Mouse (Mus musculus) forebrain, embryonic 10.5 days (tissue): Measurements from ENCODE around the gene Hmox1. TPM values are rescaled to one million over a fixed set of nuclear protein-coding genes. Genes with fewer than 3 reads are reported as not detected.
A peak's percentile ranks its signal among the peaks of the same experiment; 100 is the strongest.

ENCODE experiments used
- DNase-seq: peaks from one replicate; pipeline ENCODE4 v3.0.0-alpha.2; 2017; ENCODE audit warnings: low spot score; ENCODE audit errors: extremely low spot score
- H3K27ac ChIP-seq: fragments of 300-500 bp; sonication (generic); 2 replicates; pipeline ENCODE4 v1.5.1; 2016; ENCODE audit warnings: mild to moderate bottlenecking
- H3K27me3 ChIP-seq: fragments of 300-500 bp; sonication (generic); 2 replicates; pipeline ENCODE4 v1.6.1; 2016; ENCODE audit warnings: mild to moderate bottlenecking; ENCODE audit not compliant: poor library complexity, severe bottlenecking
- H3K36me3 ChIP-seq: fragments of 300-500 bp; sonication (generic); replicated peaks from 2 replicates; pipeline ENCODE4 v1.6.1; 2016; ENCODE audit warnings: mild to moderate bottlenecking, moderate library complexity
- H3K4me1 ChIP-seq: fragments of 300-500 bp; sonication (generic); 2 replicates; pipeline ENCODE4 v1.6.1; 2016
- H3K4me3 ChIP-seq: fragments of 300-500 bp; sonication (generic); 2 replicates; pipeline ENCODE4 v1.5.1; 2016; ENCODE audit warnings: mild to moderate bottlenecking, moderate library complexity
- H3K9me3 ChIP-seq: fragments of 300-500 bp; sonication (generic); 2 replicates; pipeline ENCODE4 v1.6.1; 2016; ENCODE audit warnings: mild to moderate bottlenecking, moderate library complexity
- WGBS: fragments of 180-500 bp; shearing (Covaris S2); methylation state at CpG from one replicate; pipeline ENCODE4 v1.1.7; 2016; 5-methylcytosine and 5-hydroxymethylcytosine counted together
- polyA plus RNA-seq: library from polyadenylated mRNA; unstranded; fragments of >200 nt; fragmentation: Nextera tagmentation; extraction: Ambion mirVana; gene quantifications from 2 replicates; pipeline ENCODE4 v1.2.1, GENCODE M21; 2016

The Hmox1 gene
- polyA plus RNA-seq, 1 experiment from 2014 or later: 19.7 TPM

DNA sequence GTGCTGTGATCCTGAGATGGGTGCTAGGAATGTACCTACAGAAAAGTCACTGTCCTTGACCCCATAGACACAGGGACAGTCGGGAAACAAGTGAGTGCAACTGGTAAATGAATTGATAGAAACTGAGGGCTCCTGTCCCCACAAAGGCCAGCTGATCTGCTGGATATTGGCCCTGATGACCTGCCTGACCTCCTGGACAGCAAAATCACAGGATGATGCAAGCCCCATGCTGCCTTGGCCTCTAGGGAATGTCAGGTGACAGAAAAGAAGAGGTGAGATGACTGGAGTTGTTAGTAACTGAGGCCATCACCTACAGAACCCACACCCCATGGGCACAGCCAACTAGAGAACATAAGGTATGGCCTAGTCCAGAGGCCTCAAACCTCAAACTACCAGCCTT lies 15.2 kb upstream of the Hmox1 start:
- WGBS: 66% methylated on average over 1 of the region's 1 CpGs
- Histone ChIP-seq H3K4me1 (peaks cover under 1% of the 10 kb centered on the region), H3K4me3 (no peak overlapping the region), H3K36me3 (no peaks in the 10 kb centered on the region), H3K27ac (no peak overlapping the region), H3K27me3 (no peaks in the 10 kb centered on the region), H3K9me3 (no peaks in the 10 kb centered on the region)
- no peak for DNase-seq

GRCm38 (mm10) chr8:75078851-75079250 lies 14.6 kb upstream of the Hmox1 start:
- no peaks in the 10 kb centered on the region for H3K27me3 ChIP-seq
- no peak for DNase-seq
- H3K4me1 ChIP-seq: peaks cover 7% of the 10 kb centered on the region
- H3K27ac ChIP-seq: no peak overlapping the region
- H3K9me3 ChIP-seq: no peaks in the 10 kb centered on the region
- H3K36me3 ChIP-seq: no peaks in the 10 kb centered on the region
- 95% methylated on average over 9 of the region's 9 CpGs for WGBS
- H3K4me3 ChIP-seq: no peak overlapping the region

DNA sequence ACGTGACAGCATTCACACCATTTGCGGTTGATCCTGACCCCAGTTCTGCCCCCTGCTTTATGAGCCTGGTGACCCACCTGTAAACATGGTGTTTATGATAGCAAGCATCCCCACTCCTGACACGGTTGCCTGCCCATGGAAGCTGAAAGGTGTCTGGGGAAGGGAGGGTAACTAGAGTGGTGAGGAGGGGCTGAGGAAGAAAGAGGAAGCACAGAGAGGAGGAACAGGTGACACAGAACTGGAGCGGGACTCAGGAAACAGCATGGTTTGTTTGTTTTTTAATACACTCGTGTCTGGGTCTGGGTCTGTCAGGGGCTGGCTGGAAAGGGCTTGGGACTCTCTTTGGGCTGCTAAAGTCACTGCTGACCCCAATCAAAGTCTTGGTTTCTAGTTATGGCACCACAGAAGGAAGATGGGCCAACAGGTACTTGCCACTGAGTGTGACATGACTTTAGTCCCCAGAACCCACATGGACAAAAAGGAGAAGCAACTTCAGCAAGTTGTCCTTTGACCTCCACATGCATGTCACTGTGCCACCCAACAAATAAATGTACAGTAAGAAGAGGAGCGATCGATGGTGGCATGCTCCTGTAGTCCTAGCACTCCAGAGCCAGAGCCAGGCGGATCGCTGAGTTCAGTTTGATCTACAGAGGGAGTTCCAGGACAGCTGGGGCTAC lies 11.9 kb upstream of the Hmox1 start:
- H3K27ac ChIP-seq: no peak overlapping the region
- WGBS: 83% methylated on average over 9 of the region's 9 CpGs
- H3K36me3 ChIP-seq: no peaks in the 10 kb centered on the region
- H3K27me3 ChIP-seq: no peaks in the 10 kb centered on the region
- no peak overlapping the region for H3K4me3 ChIP-seq
- peaks cover 11% of the 10 kb centered on the region for H3K4me1 ChIP-seq
- no peaks in the 10 kb centered on the region for H3K9me3 ChIP-seq
- DNase-seq: no peak

DNA sequence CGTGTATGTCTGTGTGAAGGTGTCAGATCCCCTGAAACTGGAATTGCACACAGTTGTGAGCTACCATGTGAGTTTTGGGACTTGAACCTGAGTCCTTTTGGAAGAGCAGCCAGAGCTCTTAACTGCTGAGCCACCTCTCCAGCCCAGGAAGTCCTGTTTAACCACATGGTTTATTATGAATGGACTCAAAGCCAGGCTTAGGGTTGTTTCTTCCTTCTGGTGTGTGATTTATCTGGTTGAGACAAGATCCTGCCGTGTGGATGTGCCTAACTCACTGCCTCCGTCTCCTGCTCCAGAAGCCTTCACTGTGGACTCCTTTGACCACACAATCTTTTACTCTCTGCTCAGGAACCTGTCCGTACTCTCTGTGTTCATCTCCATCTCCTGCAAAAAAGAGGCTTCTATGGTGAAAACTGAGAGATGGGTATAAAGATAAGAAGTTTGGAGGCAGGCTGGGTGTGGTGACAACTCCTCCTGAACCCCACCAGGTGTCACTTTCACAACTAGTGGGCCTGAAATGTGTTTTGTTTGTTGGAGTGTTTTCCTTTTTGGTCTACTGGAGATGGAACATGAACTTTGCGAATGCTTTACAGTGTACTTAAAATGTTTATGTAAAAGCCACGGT lies 11.1 kb upstream of the Hmox1 start:
- H3K4me1 ChIP-seq: peaks cover 11% of the 10 kb centered on the region
- H3K4me3 ChIP-seq: no peak overlapping the region
- H3K36me3 ChIP-seq: no peaks in the 10 kb centered on the region
- H3K27me3 ChIP-seq: no peaks in the 10 kb centered on the region
- 88% methylated on average over 6 of the region's 6 CpGs for WGBS
- no peaks in the 10 kb centered on the region for H3K9me3 ChIP-seq
- no peak for DNase-seq
- no peak overlapping the region for H3K27ac ChIP-seq

GRCm38 (mm10) chr8:75083846-75084245 lies 9.6 kb upstream of the Hmox1 start:
- H3K27me3 ChIP-seq: no peaks in the 10 kb centered on the region
- H3K27ac ChIP-seq: peak overlapping the region; percentile 41
- WGBS: 8% methylated on average over 17 of the region's 17 CpGs
- DNase-seq: peak; percentile 91
- peaks cover 12% of the 10 kb centered on the region for H3K4me1 ChIP-seq
- H3K9me3 ChIP-seq: no peaks in the 10 kb centered on the region
- H3K36me3 ChIP-seq: no peaks in the 10 kb centered on the region
- peak overlapping the region; percentile 37 for H3K4me3 ChIP-seq

DNA sequence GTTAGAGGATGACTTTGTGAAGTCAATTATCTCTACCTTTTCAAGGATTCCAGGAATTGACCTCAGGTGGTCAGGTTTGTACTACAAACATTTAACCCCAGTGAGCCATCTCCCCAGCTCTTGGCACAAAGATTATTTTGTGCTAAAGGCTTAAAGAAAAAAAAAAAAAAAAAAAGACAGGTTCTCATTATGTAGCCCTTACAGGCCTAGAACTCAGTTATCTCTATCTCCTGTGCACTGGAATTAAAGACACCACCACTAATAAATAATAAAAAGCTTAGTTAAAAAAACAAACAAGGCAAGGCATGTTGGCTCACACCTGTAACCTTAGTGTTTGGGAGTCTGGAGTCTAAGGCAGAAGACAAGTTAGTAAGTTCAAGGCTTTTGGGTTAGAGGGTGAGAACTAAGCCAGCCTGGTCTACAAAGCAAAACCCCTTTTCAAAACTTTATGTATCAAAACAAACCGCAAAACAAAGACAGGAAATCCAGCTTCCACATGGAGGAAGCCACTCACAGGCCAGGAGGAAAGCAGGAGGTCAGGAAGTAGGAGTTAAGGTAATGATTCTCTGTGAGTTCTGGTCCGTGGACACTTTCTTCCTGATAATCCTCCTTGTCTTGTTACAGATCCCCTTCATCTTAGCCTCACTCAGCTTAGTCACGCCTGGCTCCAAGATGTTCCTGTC lies 8.9 kb upstream of the Hmox1 start:
- WGBS: 83% methylated on average over 3 of the region's 3 CpGs
- peak overlapping the region; percentile 41 for H3K27ac ChIP-seq

DNA sequence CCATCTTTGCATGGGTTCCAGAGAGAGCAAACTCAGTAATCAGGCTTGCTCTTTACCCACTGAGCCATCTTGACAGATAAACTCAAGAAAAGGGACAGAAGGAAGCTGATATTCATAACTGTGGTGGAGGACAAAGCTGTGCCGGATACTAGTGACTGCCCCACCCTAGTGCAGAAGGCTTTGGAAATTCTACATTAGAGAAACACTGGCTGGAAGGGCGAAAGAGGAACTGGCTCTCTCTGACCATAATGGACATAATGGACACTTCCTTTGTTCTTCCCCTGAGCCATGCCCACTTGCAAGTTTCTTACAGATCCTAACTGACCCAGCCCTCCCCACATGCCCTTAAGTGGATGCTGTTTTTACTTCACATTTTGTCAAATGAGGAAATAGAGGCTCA lies 7.4 kb upstream of the Hmox1 start:
- DNase-seq: no peak
- H3K27ac ChIP-seq: no peak overlapping the region
- 0 out of 2 replicates have a peak, but pooled peaks cover 3% of the 10 kb centered on the region for H3K27me3 ChIP-seq
- H3K9me3 ChIP-seq: no peaks in the 10 kb centered on the region
- no peaks in the 10 kb centered on the region for H3K36me3 ChIP-seq
- WGBS: 88% methylated on average over 2 of the region's 2 CpGs
- peaks cover 24% of the 10 kb centered on the region for H3K4me1 ChIP-seq
- H3K4me3 ChIP-seq: no peak overlapping the region

More for the DNA sequence above, 8.9 kb upstream of the Hmox1 start:
- DNase-seq: no peak
- Histone ChIP-seq H3K9me3 (no peaks in the 10 kb centered on the region), H3K4me3 (no peak overlapping the region), H3K4me1 (peaks cover 19% of the 10 kb centered on the region), H3K27me3 (no peaks in the 10 kb centered on the region), H3K36me3 (no peaks in the 10 kb centered on the region)

- Histone ChIP-seq H3K27me3 (0 out of 2 replicates have a peak, but pooled peaks cover 6% of the 10 kb centered on the region), H3K27ac (no peak overlapping the region), H3K4me1 (peaks cover 24% of the 10 kb centered on the region), H3K4me3 (no peak overlapping the region), H3K9me3 (no peaks in the 10 kb centered on the region), H3K36me3 (no peaks in the 10 kb centered on the region)
- no peak for DNase-seq
Observed at GRCm38 (mm10) chr8:75087127-75087526, 6.3 kb upstream of the Hmox1 start.

DNA sequence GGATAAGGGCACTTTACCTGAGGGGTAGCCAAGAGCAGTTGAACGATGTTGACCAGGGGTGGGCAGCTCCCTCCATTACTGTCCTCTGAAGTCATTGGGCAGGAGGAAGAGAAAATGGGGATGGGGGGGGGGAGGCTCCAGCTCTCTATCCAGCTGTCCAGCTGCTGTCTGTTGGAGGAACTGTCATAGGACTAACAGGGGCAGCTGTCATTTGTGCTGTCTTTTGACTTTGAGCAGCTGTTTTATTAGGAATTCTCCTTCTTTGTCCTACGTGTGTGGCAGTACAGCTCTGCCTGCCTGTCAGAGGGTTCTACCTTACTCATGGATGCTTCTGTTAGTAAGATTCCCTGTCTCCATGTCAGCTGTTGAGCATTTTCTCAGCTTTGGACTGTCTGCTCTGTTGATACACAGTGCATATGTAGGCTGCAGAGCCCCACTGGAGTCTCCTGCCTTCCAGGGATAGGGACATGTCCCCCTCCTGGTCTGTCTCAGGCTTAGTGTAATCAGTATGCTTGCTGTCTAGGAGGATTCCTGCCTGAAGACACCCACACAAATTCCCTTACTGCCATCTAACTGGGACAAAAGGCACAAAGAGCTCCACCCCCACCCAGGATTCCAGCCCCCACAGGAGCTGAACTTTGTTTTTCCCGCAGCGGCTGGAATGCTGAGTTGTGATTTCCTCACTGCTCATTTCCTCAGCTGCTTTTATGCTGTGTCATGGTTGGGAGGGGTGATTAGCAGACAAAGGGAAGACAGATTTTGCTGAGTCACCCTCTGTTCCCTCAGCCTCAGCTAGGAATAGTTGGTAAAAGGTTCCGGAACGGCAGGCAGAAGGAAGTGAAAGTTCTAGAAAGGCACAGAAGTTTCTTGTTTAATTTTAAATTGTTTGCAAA lies 4.2 kb upstream of the Hmox1 start:
- peak overlapping the region; percentile 62 for H3K27ac ChIP-seq

GRCm38 (mm10) chr8:75090781-75091365 lies 2.5 kb upstream of the Hmox1 start:
- Histone ChIP-seq H3K9me3 (no peaks in the 10 kb centered on the region), H3K36me3 (no peaks in the 10 kb centered on the region), H3K4me3 (no peak overlapping the region), H3K4me1 (peaks cover 27% of the 10 kb centered on the region), H3K27ac (no peak overlapping the region), H3K27me3 (0 out of 2 replicates have a peak, but pooled peaks cover 11% of the 10 kb centered on the region)
- DNase-seq: no peak
- WGBS: 84% methylated on average over 4 of the region's 4 CpGs

More for the DNA sequence above, 4.2 kb upstream of the Hmox1 start:
- 0 out of 2 replicates have a peak overlapping the region, but pooled peaks have one; percentile 1 for H3K4me3 ChIP-seq
- H3K27me3 ChIP-seq: 0 out of 2 replicates have a peak, but pooled peaks cover 11% of the 10 kb centered on the region
- no peaks in the 10 kb centered on the region for H3K9me3 ChIP-seq
- peaks cover 26% of the 10 kb centered on the region for H3K4me1 ChIP-seq
- peak; percentile 58 for DNase-seq
- 42% methylated on average over 6 of the region's 6 CpGs for WGBS
- no peaks in the 10 kb centered on the region for H3K36me3 ChIP-seq

GRCm38 (mm10) chr8:75102956-75103355 lies 9.5 kb downstream of the Hmox1 start:
- Histone ChIP-seq H3K36me3 (peaks cover 24% of the 10 kb centered on the region), H3K4me3 (no peak overlapping the region), H3K27ac (no peak overlapping the region), H3K27me3 (no peaks in the 10 kb centered on the region), H3K4me1 (peaks cover 10% of the 10 kb centered on the region), H3K9me3 (no peaks in the 10 kb centered on the region)
- no peak for DNase-seq
- 85% methylated on average over 4 of the region's 4 CpGs for WGBS

DNA sequence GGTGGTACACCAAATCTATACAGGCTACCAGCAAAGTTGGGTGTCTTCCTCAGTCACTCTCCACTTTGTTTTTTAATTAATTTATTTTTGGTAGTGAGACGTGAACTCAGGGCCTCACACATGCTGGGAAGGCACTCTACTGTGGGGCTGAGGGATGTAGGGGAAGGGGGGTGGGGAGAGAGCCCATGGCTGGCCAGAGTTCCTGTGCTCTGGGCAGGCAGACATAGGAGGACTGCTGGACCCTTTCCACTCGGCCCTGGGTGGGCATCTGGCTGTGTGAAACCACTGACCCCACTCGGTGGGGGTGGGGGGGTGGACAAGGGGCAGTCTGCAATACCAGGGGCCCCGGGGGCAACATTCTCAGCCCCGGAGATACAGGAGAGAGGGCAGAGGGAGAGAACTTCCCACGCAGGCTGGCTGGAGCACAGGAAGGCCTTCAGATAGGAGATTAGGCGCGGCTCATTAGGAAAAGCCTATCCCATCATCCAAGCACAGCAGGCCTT lies 10.0 kb downstream of the Hmox1 start:
- H3K27me3 ChIP-seq: no peaks in the 10 kb centered on the region
- no peak for DNase-seq
- no peak overlapping the region for H3K4me3 ChIP-seq
- peaks cover 15% of the 10 kb centered on the region for H3K4me1 ChIP-seq
- no peaks in the 10 kb centered on the region for H3K9me3 ChIP-seq
- WGBS: 51% methylated on average over 8 of the region's 8 CpGs
- peaks cover 20% of the 10 kb centered on the region for H3K36me3 ChIP-seq
- H3K27ac ChIP-seq: peak overlapping the region; percentile 68; the same call in 1 of the 2 replicates
